Mouse (Mus musculus): ENCODE measurements around the gene Lama5.

DNA sequence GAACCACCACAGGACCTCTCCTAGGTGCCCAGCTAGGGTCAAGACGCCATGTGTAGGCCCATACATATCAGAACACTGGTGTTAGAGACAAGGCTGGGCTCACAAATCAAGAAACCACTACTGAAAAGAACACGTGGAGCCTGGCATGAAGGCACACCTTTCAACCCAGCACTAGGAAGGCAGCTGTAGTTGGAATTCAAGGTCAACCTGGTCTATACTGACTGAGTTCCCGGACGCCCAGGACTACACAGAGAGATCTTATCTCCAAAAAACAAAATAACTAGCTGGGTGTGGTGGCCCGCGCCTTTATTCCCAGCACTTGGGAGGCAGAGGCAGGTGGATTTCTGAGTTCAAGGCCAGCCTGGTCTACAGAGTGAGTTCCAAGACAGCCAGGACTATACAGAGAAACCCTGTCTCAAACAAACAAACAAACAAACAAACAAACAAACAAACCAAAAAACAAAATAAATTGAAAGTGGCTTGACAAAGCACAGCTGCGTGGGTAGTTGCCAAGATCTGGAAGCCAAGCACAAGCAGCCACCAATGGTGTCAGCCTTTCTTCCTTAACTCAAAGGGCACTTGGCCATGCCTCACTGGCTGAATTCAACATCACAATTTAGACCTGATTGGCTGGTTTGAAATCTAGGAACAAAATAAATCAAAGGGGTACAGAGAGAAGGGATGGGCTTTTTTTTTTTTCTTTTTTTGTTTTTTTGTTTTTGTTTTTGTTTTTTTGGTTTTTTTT is 12.1 kb upstream of the Lama5 start:
- TF ChIP-seq CTCF (IDR thresholded peaks at IDR 0.05; ENCODE audit: low read depth, low read length) (no peak), POLR2A (IDR thresholded peaks at IDR 0.05; ENCODE audit: borderline replicate concordance, low read depth, low read length) (no peak)

Data from bone marrow macrophage, adult 2 months (primary cell).